Mouse (Mus musculus): ENCODE measurements around the gene Gm5538.

Gm5538 gene

DNA sequence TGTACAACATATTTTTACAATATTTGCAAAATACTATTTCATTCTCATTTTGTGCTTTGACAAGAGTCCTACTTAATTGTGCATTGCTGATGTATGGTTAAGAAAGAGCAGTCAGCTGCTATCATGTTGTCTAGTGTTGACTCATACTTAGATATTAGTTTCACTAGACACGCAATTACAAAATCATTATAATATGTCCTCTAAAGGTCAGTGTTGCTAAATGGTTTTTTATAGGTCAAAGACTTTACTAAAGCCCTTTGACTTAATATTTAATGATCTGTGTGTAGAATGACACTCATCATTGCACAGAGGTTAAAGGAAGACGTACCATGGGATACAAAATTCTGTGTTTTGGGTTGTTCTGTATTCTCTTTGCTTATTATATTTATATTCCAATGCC, at the start of gene Gm5538:
Gene Gm5538, plus strand, starts transcription at position 301 of the 400 bp plus-strand sequence.
- in situ Hi-C loops (cut with MboI, MseI), result no loop called here

DNA sequence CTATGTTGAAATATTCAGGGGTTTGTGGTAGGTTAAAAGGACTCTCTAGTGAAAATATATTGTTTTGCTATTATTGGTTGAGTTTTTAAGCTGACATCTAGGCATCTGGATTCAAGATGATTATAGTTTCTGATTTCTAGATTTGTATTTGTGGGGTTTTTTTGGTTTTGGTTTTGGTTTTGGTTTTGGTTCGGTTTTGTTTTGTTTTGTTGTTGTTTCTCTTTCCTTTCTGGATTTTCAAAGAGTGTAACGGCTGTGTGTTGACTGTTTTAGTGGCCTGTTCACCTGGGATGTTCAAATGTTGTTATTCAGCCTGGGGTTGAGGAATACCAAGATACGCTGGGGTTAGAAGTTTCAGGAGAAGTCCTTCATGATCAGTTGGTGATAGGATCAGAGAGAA, 32.2 kb upstream of the Gm5538 start:
- in situ Hi-C loops (cut with MboI, MseI), result loop anchor here (10.0 kb wide), 1 partner anchor 1293 kb away; no protein-coding TSS in a partner anchor

DNA sequence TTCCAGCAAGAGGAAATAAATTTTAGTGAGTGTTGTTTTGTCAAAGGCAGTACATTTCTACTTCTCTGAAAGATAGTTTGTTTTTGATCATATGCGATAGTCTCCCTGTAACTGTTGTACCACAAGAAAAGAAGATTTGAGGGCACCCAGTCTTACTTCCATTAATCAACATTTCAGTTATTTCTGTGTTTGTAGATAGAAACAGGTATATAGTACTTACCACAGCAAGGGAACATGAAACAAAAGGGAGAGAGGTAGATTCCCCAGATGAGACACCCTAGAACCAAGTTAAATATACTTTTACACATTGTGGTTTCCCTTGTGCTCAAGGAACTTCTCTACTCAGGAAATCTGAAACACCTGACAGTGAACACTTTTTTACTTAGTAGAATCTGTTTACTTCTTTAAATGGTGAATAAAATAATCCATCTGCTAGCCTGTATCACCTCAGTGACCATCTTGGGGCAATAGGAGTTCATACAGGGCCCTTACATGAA, 26.9 kb upstream of the Gm5538 start:
- in situ Hi-C loops (cut with MboI, MseI), result no loop called here

DNA sequence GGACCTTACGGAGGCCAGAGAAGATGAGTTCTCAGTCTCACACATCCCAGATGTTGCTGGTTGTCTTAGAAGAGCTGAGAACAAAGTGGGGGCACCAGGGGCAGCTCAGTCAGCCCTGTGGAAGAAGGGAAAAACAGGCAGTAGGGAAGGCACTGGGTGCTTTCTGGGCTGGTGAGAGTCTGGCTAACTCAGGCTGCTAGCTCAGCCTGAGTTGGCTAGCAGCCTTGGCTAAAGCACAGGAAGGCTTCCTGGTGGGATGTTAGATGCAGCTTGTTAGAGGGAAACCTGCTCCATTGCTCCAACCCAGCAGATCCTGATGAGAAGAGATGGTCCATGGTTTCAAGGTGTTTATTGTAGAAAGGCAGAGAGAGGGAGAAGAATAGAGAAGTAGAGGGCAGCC, 10.3 kb downstream of the Gm5538 start:
- in situ Hi-C loops (cut with MboI, MseI), result loop anchor here (5.0 kb wide), 1 partner anchor 418 kb away; no protein-coding TSS in a partner anchor

DNA sequence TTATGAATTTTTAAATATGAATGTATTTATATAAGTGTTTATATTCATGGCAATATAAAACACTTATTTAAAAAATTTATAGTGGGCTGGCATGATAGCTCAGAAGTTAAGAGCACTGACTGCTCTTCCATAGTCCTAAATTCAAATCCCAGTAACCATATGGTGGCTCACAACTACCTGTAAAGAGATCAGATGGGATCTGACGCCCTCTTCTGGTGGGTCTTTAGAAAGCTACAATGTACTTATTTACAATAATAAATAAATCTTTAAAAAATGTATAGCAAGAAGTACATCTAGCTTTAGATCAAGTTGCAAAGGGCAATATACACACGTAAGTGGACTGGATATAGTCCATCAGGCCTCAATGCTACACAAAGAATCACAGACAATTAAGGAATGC, 14.6 kb downstream of the Gm5538 start:
- in situ Hi-C loops (cut with MboI, MseI), result loop anchor here (5.0 kb wide), 1 partner anchor 422 kb away; no protein-coding TSS in a partner anchor
